Mouse (Mus musculus) cerebellum, postnatal 10 days (tissue): ENCODE results near the gene Ldlrad3.

Source experiments
- DNase-seq, 2 experiments: peaks; one replicate each; pipeline ENCODE4 v3.0.0; 2021; ENCODE audit warnings: mixed read lengths in 2 of 2

Ldlrad3 gene

GRCm38 (mm10) chr2:102071022-102071717 is 115.0 kb downstream of the Ldlrad3 start:
- peak; percentile 85 to 88 for DNase-seq

DNA sequence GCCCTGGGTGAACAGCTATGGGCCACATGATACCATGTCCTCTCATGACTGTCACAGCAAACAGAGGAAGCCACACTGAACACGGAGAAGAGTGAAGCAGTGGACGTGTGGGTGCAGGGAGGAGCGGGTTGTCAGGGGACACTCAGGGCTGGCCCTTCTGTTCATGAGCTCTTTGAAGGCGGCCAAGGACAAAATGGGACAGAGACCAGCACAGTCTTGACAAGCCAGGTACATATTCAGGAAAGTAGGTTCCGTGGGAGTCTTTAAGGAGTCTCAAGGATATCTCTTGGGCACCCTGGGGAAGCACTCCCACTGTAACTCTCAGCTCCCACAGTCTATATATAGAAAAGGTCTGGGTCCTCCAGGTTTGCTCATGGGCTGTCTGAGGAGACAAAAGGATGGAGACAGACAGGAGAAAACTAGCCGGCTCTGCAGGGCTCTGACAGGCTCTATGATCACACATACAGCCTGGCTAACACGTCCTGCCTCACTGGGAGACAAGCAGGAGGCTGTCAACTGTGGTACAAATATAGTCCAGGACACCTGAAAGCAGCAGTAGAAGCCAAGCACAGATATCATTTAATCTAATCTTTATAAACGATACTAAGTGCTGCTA is 121.3 kb downstream of the Ldlrad3 start:
- no peak for DNase-seq

- DNase-seq: no peak
Measured at GRCm38 (mm10) chr2:102063906-102064505, 122.2 kb downstream of the Ldlrad3 start.

DNA sequence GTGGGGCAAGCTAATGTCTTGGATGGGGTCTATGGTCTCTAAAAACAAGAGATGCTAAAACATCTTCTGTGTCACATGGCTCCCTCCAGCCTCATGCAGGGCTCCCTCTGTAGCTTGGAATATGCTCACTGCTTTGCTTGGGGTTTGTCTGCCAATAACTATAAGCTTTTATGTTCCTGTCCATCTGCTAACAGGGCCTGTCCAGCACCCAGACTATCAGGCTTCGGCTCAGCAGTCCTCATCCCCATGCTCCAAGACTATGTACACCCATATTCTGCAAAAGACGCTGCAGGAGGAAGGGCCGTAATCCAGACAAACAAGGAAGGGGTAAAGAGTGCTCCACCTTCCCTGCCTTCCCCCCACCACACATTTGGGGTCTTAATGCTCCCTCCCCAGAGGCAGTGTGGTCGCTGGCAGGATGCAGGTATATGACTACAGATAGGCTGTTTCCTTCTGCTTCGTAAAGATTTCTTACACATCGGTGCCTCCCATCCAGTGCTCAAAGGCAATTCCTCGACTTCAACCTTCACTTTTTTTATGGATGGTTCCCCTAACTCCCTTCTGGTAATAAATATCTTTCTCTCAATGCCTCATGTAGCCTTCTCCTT is 123.2 kb downstream of the Ldlrad3 start:
- DNase-seq: no peak

DNA sequence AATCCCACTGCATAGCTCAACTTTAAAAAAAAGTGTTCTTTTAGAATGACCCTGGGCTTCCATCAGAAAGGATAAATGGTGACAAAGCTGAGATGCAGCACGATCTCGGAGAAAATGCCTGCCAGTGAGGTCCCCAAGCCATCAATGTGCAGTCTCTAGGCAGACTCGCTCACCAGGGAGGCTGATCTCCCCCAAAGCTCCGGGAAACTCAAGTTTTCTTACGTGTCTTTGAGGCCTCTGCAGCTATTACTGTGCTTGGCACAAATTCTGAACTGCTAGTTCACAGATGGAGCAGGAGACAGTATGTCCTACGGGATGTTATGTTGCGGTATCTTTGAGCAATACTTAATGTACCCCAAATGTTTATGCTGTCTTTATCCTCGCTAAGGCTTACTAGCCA is 124.3 kb downstream of the Ldlrad3 start:
- DNase-seq: no peak

- no peak for DNase-seq
Measured at GRCm38 (mm10) chr2:102057746-102058145, 128.4 kb downstream of the Ldlrad3 start.

DNA sequence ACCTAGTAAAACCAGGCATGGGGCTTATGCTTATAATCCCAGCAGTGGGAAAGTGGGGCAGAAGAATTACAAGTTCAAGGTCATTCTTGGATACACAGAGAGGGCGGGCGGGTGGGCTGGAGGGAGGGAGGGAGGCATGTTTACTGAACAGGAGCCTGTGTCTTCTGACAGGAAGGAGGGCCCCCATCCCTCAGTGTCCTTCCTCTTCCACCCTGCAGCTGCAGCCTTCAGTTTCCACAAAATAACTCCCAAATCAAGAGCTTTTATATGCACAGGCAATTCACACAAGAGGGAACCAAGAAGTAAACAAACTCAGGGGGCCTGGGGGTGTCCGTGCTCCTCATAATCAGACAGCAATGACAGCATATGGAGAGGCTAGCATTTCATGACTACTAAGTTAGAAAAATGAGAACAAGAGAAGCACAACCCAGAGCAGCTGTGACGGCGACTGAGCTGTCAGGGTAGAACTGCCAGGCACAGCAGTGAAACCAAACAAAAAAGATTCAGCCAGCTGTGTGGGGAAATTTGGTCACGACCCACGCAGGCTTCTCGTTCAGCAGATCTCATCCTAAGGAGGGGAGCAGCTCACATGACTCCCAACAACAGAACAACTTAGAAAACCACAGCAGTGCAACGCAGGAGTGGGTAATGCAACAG is 129.0 kb downstream of the Ldlrad3 start:
- DNase-seq: no peak

GRCm38 (mm10) chr2:102056144-102056543 is 130.0 kb downstream of the Ldlrad3 start:
- peak in 1 of 2 experiments; percentile 4 for DNase-seq

DNA sequence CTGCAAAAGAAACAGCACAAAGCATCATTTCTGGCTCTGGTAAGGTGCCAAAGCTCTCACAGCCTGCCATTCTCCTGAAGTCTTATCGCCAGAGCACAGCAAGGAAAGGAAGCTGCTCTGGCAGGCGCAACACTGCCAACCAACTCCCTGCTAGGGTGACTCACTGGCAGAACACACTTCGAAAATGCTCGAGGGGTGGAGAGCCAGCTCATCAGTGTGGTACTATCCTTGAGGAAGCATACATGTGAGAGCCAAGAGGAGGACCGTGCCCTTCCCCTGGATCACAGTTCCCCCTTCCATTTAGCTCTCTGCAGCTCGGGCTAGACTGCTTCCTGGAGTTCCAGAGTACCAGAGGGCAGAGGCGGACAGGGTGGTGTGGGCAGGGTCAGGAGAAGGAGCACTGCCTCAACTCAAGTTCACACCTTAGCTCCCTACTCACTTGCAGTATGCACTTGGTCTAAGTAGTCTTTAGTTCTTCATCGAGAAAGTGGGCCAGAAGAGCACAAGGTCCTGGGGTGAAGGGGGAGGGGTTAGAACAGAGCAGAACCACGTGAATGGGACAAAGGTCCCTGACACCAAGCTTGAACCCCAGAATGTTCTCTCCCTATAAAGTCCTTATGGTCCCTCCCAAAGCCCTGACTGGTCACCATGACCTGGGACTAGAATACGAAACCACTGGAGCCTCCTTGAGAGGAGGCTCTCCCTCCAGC is 133.1 kb downstream of the Ldlrad3 start:
- DNase-seq: peak; percentile 87

DNA sequence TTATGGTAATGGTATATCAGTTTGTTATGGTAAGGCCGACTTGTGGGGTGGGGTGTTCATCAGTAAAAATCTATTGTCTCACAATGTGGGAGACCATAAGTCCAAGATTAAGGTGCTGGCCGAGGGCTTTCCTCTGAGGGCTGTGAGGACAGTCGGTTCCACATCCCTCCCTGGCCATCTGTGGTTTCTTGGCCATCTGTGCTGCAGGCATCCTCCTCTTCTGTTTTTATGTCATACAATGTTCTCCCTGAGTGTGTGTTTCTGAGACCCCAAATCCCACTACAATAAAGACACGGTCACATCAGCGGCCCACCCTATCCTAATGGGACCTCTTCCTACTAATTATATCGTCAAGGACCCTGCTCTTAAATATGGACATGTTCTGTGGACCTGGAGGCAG is 133.8 kb downstream of the Ldlrad3 start:
- peak; percentile 69 to 75 for DNase-seq

DNA sequence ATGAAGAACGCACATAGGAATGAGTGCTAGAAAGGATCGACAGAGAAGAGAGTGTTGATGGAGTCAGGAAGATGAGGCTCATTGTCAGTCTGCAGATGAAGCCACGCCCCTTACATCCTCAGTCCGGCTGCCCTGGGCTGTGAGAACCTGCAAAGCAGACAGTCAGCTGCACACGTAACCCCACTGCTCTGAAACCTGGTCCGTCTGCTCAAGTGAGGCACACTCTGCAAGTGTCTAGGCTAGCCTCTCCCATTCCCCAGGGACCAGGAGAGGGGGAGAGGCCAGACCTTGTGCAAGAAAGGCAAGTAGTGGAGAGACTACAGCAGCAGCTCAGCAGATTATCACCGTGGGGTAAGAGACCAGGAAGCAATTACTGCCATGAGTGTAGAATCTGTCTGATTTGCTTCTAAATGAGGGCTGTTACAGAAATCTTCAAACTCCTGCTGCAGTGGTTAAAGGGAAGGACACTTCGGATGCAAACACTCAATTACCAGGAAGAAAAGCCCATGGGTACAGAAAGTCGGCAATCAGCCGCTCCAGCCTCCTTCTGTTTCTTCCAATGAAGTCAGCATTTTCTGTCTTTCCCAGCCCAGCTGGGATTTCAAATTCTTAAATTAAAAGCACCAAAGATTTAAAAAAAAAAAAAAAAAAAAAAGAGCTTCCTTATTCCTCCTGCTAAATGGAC is 136.2 kb downstream of the Ldlrad3 start:
- DNase-seq: peak in 1 of 2 experiments; percentile 15

DNA sequence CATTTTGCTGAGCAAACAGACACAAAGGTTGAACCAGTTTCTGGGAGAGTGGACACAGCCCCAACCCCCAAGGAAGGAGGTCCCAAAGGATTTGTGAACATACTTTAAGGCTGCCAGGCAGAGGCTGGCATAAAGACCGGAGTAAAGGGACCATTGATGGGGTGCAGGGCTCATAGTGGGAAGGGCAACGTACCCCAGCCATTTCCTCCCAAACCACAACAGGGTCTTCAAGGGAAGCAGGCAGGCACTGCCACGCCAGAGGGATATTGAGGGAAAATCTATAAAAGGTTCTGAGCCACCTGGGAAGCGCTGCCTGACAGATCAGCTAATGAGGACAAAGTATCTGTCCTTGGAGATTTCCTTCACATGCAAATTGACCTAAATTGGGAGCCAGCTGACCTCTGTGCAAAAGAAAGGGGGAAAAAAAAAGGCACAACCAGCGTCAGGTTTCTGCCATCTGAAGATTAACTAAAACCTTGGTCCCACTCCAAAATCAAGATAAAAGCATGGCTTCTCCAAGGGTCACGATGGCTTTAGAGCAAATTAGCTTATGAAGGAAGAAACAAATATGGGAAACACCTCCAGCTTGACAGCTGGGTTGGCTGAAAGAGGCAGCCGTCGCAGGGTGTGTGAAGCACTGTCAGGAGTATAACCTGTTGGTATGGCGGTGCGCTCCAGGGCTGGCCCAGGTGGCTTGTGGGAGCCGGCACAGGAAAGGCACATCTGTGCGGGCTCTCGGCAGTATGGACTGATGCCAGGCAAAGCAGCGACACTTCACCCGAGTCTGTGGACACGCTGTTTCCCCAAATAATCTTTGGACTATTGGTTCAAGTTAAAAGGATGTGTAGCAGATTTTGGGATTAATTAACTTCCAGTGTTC is 137.6 kb downstream of the Ldlrad3 start:
- peak in 1 of 2 experiments; percentile 30 for DNase-seq

DNA sequence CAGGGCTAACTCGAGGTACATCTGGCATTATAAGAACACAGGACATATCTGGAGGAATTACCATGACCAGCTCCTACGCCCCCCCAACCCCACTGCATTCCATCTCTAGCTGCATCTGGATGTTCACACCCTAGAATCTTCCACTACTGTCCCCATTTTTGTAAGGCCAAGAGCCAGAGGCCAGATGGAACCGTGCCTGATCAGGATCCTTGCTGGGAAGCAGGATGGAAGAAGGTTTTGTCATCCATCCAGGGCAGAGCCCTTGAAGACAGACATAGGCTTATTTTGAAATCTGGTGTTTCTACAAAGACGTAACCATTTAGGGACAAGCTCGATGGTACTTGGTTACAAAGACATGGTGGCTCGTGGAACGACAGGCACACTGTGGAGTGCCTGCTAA is 139.7 kb downstream of the Ldlrad3 start:
- DNase-seq: peak; percentile 42 to 56

DNA sequence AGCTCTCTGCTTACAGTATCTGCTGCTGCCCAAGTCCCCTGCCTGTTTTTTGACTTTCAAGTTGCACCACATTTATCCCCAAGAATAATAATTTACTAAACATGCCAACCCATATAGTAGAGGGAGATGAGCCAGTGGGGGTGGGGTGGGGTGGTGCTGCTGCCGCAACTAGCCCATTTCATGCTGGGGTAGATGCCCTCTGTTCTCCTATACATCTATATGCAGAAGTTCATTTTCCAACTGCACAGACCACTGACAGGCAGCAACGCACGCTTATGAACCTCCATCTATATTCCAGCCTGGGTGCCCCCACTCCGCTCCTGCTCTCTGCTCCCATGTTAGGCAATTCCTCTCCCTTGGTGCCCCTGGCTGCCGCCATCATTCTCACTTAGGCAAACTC is 145.7 kb downstream of the Ldlrad3 start:
- no peak for DNase-seq

DNA sequence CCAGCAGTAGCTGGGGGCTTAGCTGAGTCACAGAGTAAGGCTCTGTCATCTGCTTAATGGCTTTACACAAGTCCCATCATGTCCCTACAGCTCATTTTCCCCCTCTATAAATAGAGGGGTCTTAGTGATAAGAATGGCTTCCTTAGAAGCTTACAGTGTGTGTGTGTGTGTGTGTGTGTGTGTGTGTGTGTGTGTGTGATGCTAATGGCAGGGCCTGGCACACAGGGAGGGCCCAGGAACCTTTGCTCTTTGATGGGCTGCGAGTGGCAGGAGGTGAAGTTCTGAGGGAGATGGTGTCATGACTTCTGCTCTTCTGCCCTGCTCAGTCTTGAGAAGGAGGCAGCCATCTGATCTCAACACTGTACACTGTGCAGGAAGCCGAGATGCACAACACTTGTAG is 146.2 kb downstream of the Ldlrad3 start:
- DNase-seq: no peak

DNA sequence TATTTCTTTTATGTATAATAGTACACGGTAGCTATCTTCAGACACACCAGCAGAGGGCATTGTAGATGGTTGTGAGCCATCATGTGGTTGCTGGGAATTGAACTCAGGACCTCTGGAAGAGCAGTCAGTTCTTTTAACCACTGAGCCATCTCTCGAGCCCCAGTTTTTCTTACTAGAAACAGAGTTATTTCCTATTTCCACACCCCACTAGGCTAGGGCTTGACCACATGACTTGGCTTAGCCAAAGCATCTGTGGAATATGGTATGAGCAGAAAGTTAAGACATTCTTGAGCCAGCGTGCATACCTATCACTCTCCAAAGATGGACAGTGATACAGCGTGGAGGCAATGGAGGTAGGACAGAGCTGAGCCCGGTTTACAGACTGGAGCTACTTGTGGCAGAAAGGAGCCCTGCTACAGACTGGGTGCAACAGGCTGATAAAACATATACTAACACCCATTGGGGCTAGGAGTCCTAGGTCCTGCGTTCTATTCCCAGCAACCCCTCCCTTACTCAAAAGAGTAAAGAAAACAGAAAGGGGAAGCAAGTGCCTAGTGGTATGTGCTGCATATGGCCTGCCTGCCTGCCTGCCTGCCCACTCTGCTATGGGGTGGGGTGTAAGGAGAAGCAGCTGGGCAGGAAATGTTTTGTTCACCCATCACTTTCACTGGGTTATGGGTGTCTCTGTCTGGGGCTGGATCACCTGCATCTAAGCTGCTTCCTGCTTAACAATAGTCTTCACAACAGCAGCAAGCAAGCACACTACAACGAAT is 147.1 kb downstream of the Ldlrad3 start:
- DNase-seq: no peak

GRCm38 (mm10) chr2:102038229-102038894 is 147.8 kb downstream of the Ldlrad3 start:
- peak; percentile 93 for DNase-seq

- DNase-seq: peak in 1 of 2 experiments; percentile 20
Measured at GRCm38 (mm10) chr2:102036665-102037511, 149.3 kb downstream of the Ldlrad3 start.

- DNase-seq: no peak
Measured at GRCm38 (mm10) chr2:102034513-102034879, 151.7 kb downstream of the Ldlrad3 start.
